Comparison of ENCODE assay signal across 25 mouse cellular contexts in genomic region chr1:133276983-133277382, GRCm38 (mm10). TPM values are rescaled to one million over a fixed set of nuclear protein-coding genes. Genes with fewer than 3 reads are reported as not detected.
A peak's percentile ranks its signal among the peaks of the same experiment; 100 is the strongest.
DNase-seq lines count a peak whose midpoint lies in the region; ATAC-seq and TF ChIP-seq lines count a peak whose summit lies in the region.
"Had no signal": no experiment of that assay in that cellular context is flagged by ENCODE, and none has a peak within 500 bp of the region (broad histone marks: within the 10 kb centered on the region; RNA-seq: fewer than 3 reads in every experiment).

No protein-coding gene starts in this region.

- POLR2A ChIA-PET in Patski (lab: Charles Lee) = no interaction called here

- H3K4me2 ChIP-seq in forebrain, embryonic 12.5 days = no peak overlapping the region
- H3K4me2 ChIP-seq in forebrain, embryonic 11.5 days (ENCODE audit: low read depth, low read length, severe bottlenecking) = no peak overlapping the region
- H3K4me2 ChIP-seq in kidney, embryonic 15.5 days = no peak overlapping the region
- H3K4me2 ChIP-seq: forebrain, embryonic 13.5 days; heart, embryonic 12.5 days; lung, embryonic 14.5 days; stomach, embryonic 15.5 days had no signal

- H3K4me1 ChIP-seq in forebrain, embryonic 12.5 days = peaks cover 18% of the 10 kb centered on the region
- no peaks in the 10 kb centered on the region for H3K4me1 ChIP-seq in forebrain, embryonic 11.5 days (replicated peaks; ENCODE audit: control insufficient read depth, insufficient read depth, low read length)
- H3K4me1 ChIP-seq in kidney, embryonic 15.5 days = peaks cover 23% of the 10 kb centered on the region
- H3K4me1 ChIP-seq: stomach, embryonic 15.5 days had no signal

- no peak for ATAC-seq in forebrain, embryonic 12.5 days (ENCODE audit: low FRiP score)
- ATAC-seq in forebrain, embryonic 11.5 days (replicated peaks; ENCODE audit: low FRiP score) = no peak
- ATAC-seq in kidney, embryonic 15.5 days (replicated peaks; ENCODE audit: low FRiP score) = 0 out of 2 replicates have a peak, but pooled peaks have one; percentile 20
- ATAC-seq in Patski = peak; percentile 40
- ATAC-seq in cerebellum, adult (ENCODE audit: insufficient number of reproducible peaks, low FRiP score, low TSS enrichment) = no peak
- ATAC-seq: forebrain, embryonic 13.5 days; midbrain, embryonic 16.5 days had no signal

- peaks cover 56% of the 10 kb centered on the region for H3K36me3 ChIP-seq in forebrain, embryonic 12.5 days (replicated peaks)
- no peaks in the 10 kb centered on the region; the same call in 1 of the 2 replicates for H3K36me3 ChIP-seq in forebrain, embryonic 11.5 days (ENCODE audit: control insufficient read depth, insufficient read depth, low read length)
- H3K36me3 ChIP-seq in kidney, embryonic 15.5 days = peaks cover 14% of the 10 kb centered on the region; the same call in 1 of the 2 replicates

- TF ChIP-seq CTCF in Patski (IDR thresholded peaks at IDR 0.05) = no peak

- CTCF ChIA-PET in Patski (lab: Charles Lee) = interaction anchor here (0.7 to 1.5 kb wide), 2 partner anchors 10 to 30 kb away, joined by 3 to 4 read pairs; no protein-coding TSS in a partner anchor

- H3K9me3 ChIP-seq in forebrain, embryonic 12.5 days = no peaks in the 10 kb centered on the region
- H3K9me3 ChIP-seq in forebrain, embryonic 11.5 days (ENCODE audit: control insufficient read depth, low read length) = no peaks in the 10 kb centered on the region
- no peaks in the 10 kb centered on the region for H3K9me3 ChIP-seq in kidney, embryonic 15.5 days (replicated peaks)
- H3K9me3 ChIP-seq: forebrain, embryonic 13.5 days; heart, embryonic 12.5 days; stomach, embryonic 15.5 days had no signal

- no peaks in the 10 kb centered on the region for H3K27me3 ChIP-seq in forebrain, embryonic 12.5 days
- H3K27me3 ChIP-seq in forebrain, embryonic 11.5 days (ENCODE audit: control insufficient read depth, insufficient read depth, low read length) = no peaks in the 10 kb centered on the region
- no peaks in the 10 kb centered on the region for H3K27me3 ChIP-seq in kidney, embryonic 15.5 days
- no peaks in the 10 kb centered on the region for H3K27me3 ChIP-seq in Patski
- H3K27me3 ChIP-seq: forebrain, embryonic 13.5 days; heart, embryonic 12.5 days; stomach, embryonic 15.5 days had no signal

- no peak overlapping the region for H3K9ac ChIP-seq in forebrain, embryonic 12.5 days
- no peak overlapping the region for H3K9ac ChIP-seq in forebrain, embryonic 11.5 days (ENCODE audit: low read length)
- H3K9ac ChIP-seq in kidney, embryonic 15.5 days = no peak overlapping the region
- H3K9ac ChIP-seq: forebrain, embryonic 13.5 days; heart, embryonic 12.5 days; lung, embryonic 14.5 days; stomach, embryonic 15.5 days had no signal

- DNase-seq in forebrain, embryonic 11.5 days (ENCODE audit: low spot score) = no peak
- DNase-seq in kidney, postnatal 36 days = no peak
- DNase-seq in 3T3-L1 (ENCODE audit: low read depth, low spot score) (peak; percentile 91), Patski (ENCODE audit: low read depth, low spot score) (peak; percentile 54), liver (no peak)
- DNase-seq: adrenal gland, postnatal 14 days; B cell, adult 2 months; cerebellum, adult 9-10 months; kidney, adult 11 months; layer of hippocampus, postnatal 36 days; lung, embryonic 14.5 days; right cerebral cortex, postnatal 14 days had no signal

- WGBS in forebrain, embryonic 12.5 days = 84% methylated on average over 5 of the region's 5 CpGs
- 79% methylated on average over 5 of the region's 5 CpGs for WGBS in forebrain, embryonic 11.5 days
- 66% methylated on average over 5 of the region's 5 CpGs for WGBS in kidney, embryonic 15.5 days

- no peak overlapping the region for H3K4me3 ChIP-seq in forebrain, embryonic 12.5 days (replicated peaks)
- no peak overlapping the region for H3K4me3 ChIP-seq in forebrain, embryonic 11.5 days (ENCODE audit: low read depth, low read length)
- H3K4me3 ChIP-seq in kidney, embryonic 15.5 days (replicated peaks) = no peak overlapping the region
- H3K4me3 ChIP-seq: forebrain, embryonic 13.5 days; heart, embryonic 12.5 days; stomach, embryonic 15.5 days had no signal

- in situ Hi-C loops in Patski (cut with MboI; ENCODE audit: low pct_unique_long_range_greater_than_20kb) = no loop called here

- 0 out of 2 replicates have a peak overlapping the region, but pooled peaks have one; percentile 25 for H3K27ac ChIP-seq in forebrain, embryonic 12.5 days
- no peak overlapping the region for H3K27ac ChIP-seq in forebrain, embryonic 11.5 days (ENCODE audit: low read depth, low read length)
- H3K27ac ChIP-seq in kidney, embryonic 15.5 days = 0 out of 2 replicates have a peak overlapping the region, but pooled peaks have one; percentile 13
- H3K27ac ChIP-seq: forebrain, embryonic 13.5 days; stomach, embryonic 15.5 days had no signal

RNA-seq across cellular contexts. Expression of gene Golt1a, which starts 32.6 kb away (rescaled TPM):
- polyA plus RNA-seq in forebrain, embryonic 12.5 days (2016; fragmentation: Nextera tagmentation; extraction: Ambion mirVana) = not detected in 2 replicates
- polyA plus RNA-seq in forebrain, embryonic 11.5 days (2014; fragmentation: Nextera tagmentation; extraction: Ambion mirVana) = not detected in 2 replicates
- 4.5 and 5.2 TPM in 2 replicates for polyA plus RNA-seq in kidney, embryonic 15.5 days (2015; fragmentation: Nextera tagmentation; extraction: Ambion mirVana)
- polyA plus RNA-seq in Patski (2021) = 6.9 TPM
- polyA plus RNA-seq: embryonic facial prominence, embryonic 14.5 days; forebrain, embryonic 13.5 days; heart, embryonic 12.5 days; midbrain, embryonic 16.5 days; spleen, adult 2 months; thymus, postnatal 0 days had no signal

RNA-seq across cellular contexts. Expression of gene Kiss1, which starts 44.7 kb away (rescaled TPM):
- polyA plus RNA-seq in forebrain, embryonic 12.5 days (2016; fragmentation: Nextera tagmentation; extraction: Ambion mirVana) = not detected in 2 replicates
- polyA plus RNA-seq in forebrain, embryonic 11.5 days (2014; fragmentation: Nextera tagmentation; extraction: Ambion mirVana) = 0.43 TPM in 1 of 2 replicates, not detected in the other
- polyA plus RNA-seq in kidney, embryonic 15.5 days (2015; fragmentation: Nextera tagmentation; extraction: Ambion mirVana) = not detected in 2 replicates
- not detected for polyA plus RNA-seq in Patski (2021)
- polyA plus RNA-seq: embryonic facial prominence, embryonic 14.5 days; forebrain, embryonic 13.5 days; gonadal fat pad, adult 2 months; heart, embryonic 12.5 days; large intestine, adult 2 months; liver, adult 2 months; midbrain, embryonic 16.5 days; spleen, adult 2 months; stomach, embryonic 15.5 days had no signal

Comparison
In these comparisons a context has a peak if more than half of its experiments do, and no peak if none do; other contexts are left out.
1. ATAC-seq: peak in kidney, embryonic 15.5 days (single experiment) and Patski (single experiment); none in forebrain, embryonic 12.5 days (single experiment), forebrain, embryonic 11.5 days (single experiment) and cerebellum, adult (single experiment).
2. DNase-seq: peak in 3T3-L1 (single experiment) and Patski (single experiment); none in forebrain, embryonic 11.5 days (single experiment), kidney, postnatal 36 days (0 of 2) and liver (single experiment).